15 mouse cellular contexts compared by ENCODE assay signal in the genomic region with DNA sequence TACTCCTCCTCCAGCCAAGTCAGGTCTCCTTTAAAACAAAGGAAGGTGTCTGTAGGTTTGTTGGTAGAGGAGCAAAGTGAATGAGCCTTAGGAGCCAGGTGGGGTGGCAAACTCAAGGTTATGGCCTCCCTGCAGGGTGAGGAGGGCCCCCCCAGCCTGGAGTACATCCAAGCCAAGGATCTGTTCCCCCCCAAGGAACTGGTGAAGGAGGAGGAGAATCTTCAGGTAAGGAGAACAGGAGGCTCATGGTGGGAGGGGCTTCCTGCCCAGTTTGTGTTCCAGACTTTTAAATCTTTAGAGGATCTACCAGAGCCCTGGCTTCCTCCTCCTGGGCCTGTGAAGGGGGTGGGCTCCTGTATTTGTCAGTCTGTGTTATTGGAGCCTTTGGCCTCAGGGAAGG. TPM values are rescaled to one million over a fixed set of nuclear protein-coding genes. Genes with fewer than 3 reads are reported as not detected.
DNase-seq lines count a peak whose midpoint lies in the region; ATAC-seq lines count a peak whose summit lies in the region.
"Had no signal": no experiment of that assay in that cellular context is flagged by ENCODE, and none has a peak within 500 bp of the region (broad histone marks: within the 10 kb centered on the region; RNA-seq: fewer than 3 reads in every experiment).

No protein-coding gene starts in this region.

- H3K4me2 ChIP-seq in neural tube, embryonic 11.5 days (ENCODE audit: low read depth) = no peak overlapping the region; the same call in 1 of the 2 replicates
- peak overlapping the region; percentile 95 for H3K4me2 ChIP-seq in limb, embryonic 13.5 days (replicated peaks)
- H3K4me2 ChIP-seq in neural tube, embryonic 15.5 days = peak overlapping the region; percentile 69

- H3K4me1 ChIP-seq in neural tube, embryonic 11.5 days (ENCODE audit: control insufficient read depth, insufficient read depth, low read length) = peaks cover 16% of the 10 kb centered on the region
- H3K4me1 ChIP-seq in limb, embryonic 13.5 days = peaks cover 44% of the 10 kb centered on the region
- peaks cover 51% of the 10 kb centered on the region for H3K4me1 ChIP-seq in neural tube, embryonic 15.5 days

- H3K27me3 ChIP-seq in neural tube, embryonic 11.5 days (ENCODE audit: control insufficient read depth, insufficient read depth, low read length) = no peaks in the 10 kb centered on the region
- no peaks in the 10 kb centered on the region for H3K27me3 ChIP-seq in limb, embryonic 13.5 days
- no peaks in the 10 kb centered on the region for H3K27me3 ChIP-seq in neural tube, embryonic 15.5 days (replicated peaks)

- peak overlapping the region; percentile 67; the same call in 1 of the 2 replicates for H3K4me3 ChIP-seq in neural tube, embryonic 11.5 days (ENCODE audit: low read depth, low read length)
- no peak overlapping the region for H3K4me3 ChIP-seq in limb, embryonic 13.5 days
- H3K4me3 ChIP-seq in neural tube, embryonic 15.5 days (replicated peaks) = peak overlapping the region; percentile 62

- no peak overlapping the region for H3K27ac ChIP-seq in neural tube, embryonic 11.5 days (ENCODE audit: low read depth, low read length)
- H3K27ac ChIP-seq in limb, embryonic 13.5 days = no peak overlapping the region
- H3K27ac ChIP-seq in neural tube, embryonic 15.5 days (replicated peaks) = no peak overlapping the region
- H3K27ac ChIP-seq: liver, embryonic 14.5 days had no signal

- H3K9me3 ChIP-seq in neural tube, embryonic 11.5 days (ENCODE audit: control insufficient read depth, low read length) = no peaks in the 10 kb centered on the region
- H3K9me3 ChIP-seq in limb, embryonic 13.5 days = no peaks in the 10 kb centered on the region
- no peaks in the 10 kb centered on the region for H3K9me3 ChIP-seq in neural tube, embryonic 15.5 days (replicated peaks)
- H3K9me3 ChIP-seq: G1E had no signal

- peak overlapping the region; percentile 83 for H3K9ac ChIP-seq in neural tube, embryonic 11.5 days (ENCODE audit: low read length)
- H3K9ac ChIP-seq in limb, embryonic 13.5 days = peak overlapping the region; percentile 97; the same call in 1 of the 2 replicates
- H3K9ac ChIP-seq in neural tube, embryonic 15.5 days (replicated peaks) = peak overlapping the region; percentile 83; the same call in 1 of the 2 replicates
- H3K9ac ChIP-seq: liver, embryonic 14.5 days had no signal

- ATAC-seq in neural tube, embryonic 11.5 days (ENCODE audit: insufficient read depth, low FRiP score, low TSS enrichment) = no peak
- ATAC-seq in limb, embryonic 13.5 days (ENCODE audit: low FRiP score, low read depth) = no peak
- no peak for ATAC-seq in neural tube, embryonic 15.5 days (ENCODE audit: low FRiP score)

- peaks cover 29% of the 10 kb centered on the region for H3K36me3 ChIP-seq in neural tube, embryonic 11.5 days (ENCODE audit: control insufficient read depth, insufficient read depth, low read length)
- peaks cover 59% of the 10 kb centered on the region for H3K36me3 ChIP-seq in limb, embryonic 13.5 days
- H3K36me3 ChIP-seq in neural tube, embryonic 15.5 days = peaks cover 56% of the 10 kb centered on the region

- peak; percentile 60 for DNase-seq in cerebellum, adult 11-12 months
- no peak for DNase-seq in cerebellum, postnatal 4 days (ENCODE audit: low spot score in 2 of 2)
- no peak for DNase-seq in neural tube, embryonic 11.5 days (ENCODE audit: low spot score)
- DNase-seq in neural tube, embryonic 10.5 days (ENCODE audit: extremely low spot score, low spot score) = no peak
- DNase-seq in adrenal gland, adult 8-10 months = no peak
- DNase-seq in retina, embryonic 14.5 days (ENCODE audit: low spot score) = no peak
- DNase-seq: thymus, postnatal 4 days had no signal

RNA-seq across cellular contexts. Expression of a gene that starts 5.1 kb away (rescaled TPM):
- 84.9 and 95.9 TPM in 2 replicates for polyA plus RNA-seq in neural tube, embryonic 11.5 days (2014; fragmentation: Nextera tagmentation; extraction: Ambion mirVana)
- polyA plus RNA-seq in limb, embryonic 13.5 days (2015; fragmentation: Nextera tagmentation; extraction: Ambion mirVana) = 31.1 and 38.9 TPM in 2 replicates
- polyA plus RNA-seq in neural tube, embryonic 15.5 days (2015; fragmentation: Nextera tagmentation; extraction: Ambion mirVana) = 41.0 and 42.8 TPM in 2 replicates
- 10 to 100 TPM; 33.5 to 38.1 (median 34.7) TPM for total RNA-seq in adrenal gland, adult 8-10 months (2022)

RNA-seq across cellular contexts. Expression of a gene that starts 19.9 kb away (rescaled TPM):
- 0.18 and 0.24 TPM in 2 replicates for polyA plus RNA-seq in neural tube, embryonic 11.5 days (2014; fragmentation: Nextera tagmentation; extraction: Ambion mirVana)
- 0.29 and 0.42 TPM in 2 replicates for polyA plus RNA-seq in limb, embryonic 13.5 days (2015; fragmentation: Nextera tagmentation; extraction: Ambion mirVana)
- 0.38 and 0.49 TPM in 2 replicates for polyA plus RNA-seq in neural tube, embryonic 15.5 days (2015; fragmentation: Nextera tagmentation; extraction: Ambion mirVana)
- under 1 TPM in 2 of 4 experiments, not detected in 2; 0.27 to 0.49 TPM for total RNA-seq in adrenal gland, adult 8-10 months (2022)
- total RNA-seq: hematopoietic stem cell, adult 5-6 weeks; megakaryocyte progenitor cell, adult 5-6 weeks had no signal
- polyA plus RNA-seq: G1E had no signal

RNA-seq across cellular contexts. Expression of a gene that starts 28.4 kb away (rescaled TPM):
- 8.0 and 8.8 TPM in 2 replicates for polyA plus RNA-seq in neural tube, embryonic 11.5 days (2014; fragmentation: Nextera tagmentation; extraction: Ambion mirVana)
- polyA plus RNA-seq in limb, embryonic 13.5 days (2015; fragmentation: Nextera tagmentation; extraction: Ambion mirVana) = 21.2 and 23.3 TPM in 2 replicates
- polyA plus RNA-seq in neural tube, embryonic 15.5 days (2015; fragmentation: Nextera tagmentation; extraction: Ambion mirVana) = 34.6 and 38.3 TPM in 2 replicates
- 100 to 1,000 TPM in 1 of 4 experiments, 10 to 100 TPM in 3; 37.7 to 114 (median 64.6) TPM for total RNA-seq in adrenal gland, adult 8-10 months (2022)

RNA-seq across cellular contexts. Expression of a gene that starts 30.6 kb away (rescaled TPM):
- not detected in 2 replicates for polyA plus RNA-seq in neural tube, embryonic 11.5 days (2014; fragmentation: Nextera tagmentation; extraction: Ambion mirVana)
- polyA plus RNA-seq in limb, embryonic 13.5 days (2015; fragmentation: Nextera tagmentation; extraction: Ambion mirVana) = not detected in 2 replicates
- not detected in 2 replicates for polyA plus RNA-seq in neural tube, embryonic 15.5 days (2015; fragmentation: Nextera tagmentation; extraction: Ambion mirVana)
- not detected for total RNA-seq in adrenal gland, adult 8-10 months (2022)
- total RNA-seq: adrenal gland, adult 18-20 months; gastrocnemius, postnatal 4 days; hematopoietic stem cell, adult 5-6 weeks; megakaryocyte progenitor cell, adult 5-6 weeks had no signal
- polyA plus RNA-seq: G1E; liver, embryonic 14.5 days had no signal
